Mouse (Mus musculus) hindbrain, embryonic 14.5 days (tissue): ENCODE measurements around the gene Pih1d1. TPM values are rescaled to one million over a fixed set of nuclear protein-coding genes. Genes with fewer than 3 reads are reported as not detected.

Experiments
- ATAC-seq: fragments of 200-750 bp; cut with Nextera tagmentation; 2 replicates; pipeline ENCODE4 v1.8.0; 2017; ENCODE audit warnings: moderate number of reproducible peaks, mild to moderate bottlenecking, moderate TSS enrichment, moderate library complexity; ENCODE audit not compliant: low FRiP score
- DNase-seq: peaks from one replicate; pipeline ENCODE4 v3.0.0-alpha.2; 2015; ENCODE audit warnings: low spot score
- H3K27ac ChIP-seq: fragments of 300-500 bp; sonication (generic); 2 replicates; pipeline ENCODE4 v1.5.1; 2014; ENCODE audit warnings: mild to moderate bottlenecking, moderate library complexity
- H3K27me3 ChIP-seq: fragments of 300-500 bp; sonication (generic); 2 replicates; pipeline ENCODE4 v1.6.1; 2014; ENCODE audit warnings: mild to moderate bottlenecking, low read length, mixed read lengths; ENCODE audit not compliant: control insufficient read depth, insufficient read depth
- H3K36me3 ChIP-seq: fragments of 300-500 bp; sonication (generic); replicated peaks from 2 replicates; pipeline ENCODE4 v1.6.1; 2014; ENCODE audit not compliant: control insufficient read depth, insufficient read depth
- H3K4me1 ChIP-seq: fragments of 300-500 bp; sonication (generic); replicated peaks from 2 replicates; pipeline ENCODE4 v1.6.1; 2014; ENCODE audit warnings: antibody characterized with exemption, low read length, mixed read lengths; ENCODE audit not compliant: control insufficient read depth, insufficient read depth
- H3K4me2 ChIP-seq: fragments of 300-500 bp; sonication (generic); replicated peaks from 2 replicates; pipeline ENCODE4 v1.6.1; 2014; ENCODE audit warnings: mild to moderate bottlenecking, moderate library complexity
- H3K4me3 ChIP-seq: fragments of 300-500 bp; sonication (generic); replicated peaks from 2 replicates; pipeline ENCODE4 v1.5.1; 2014; ENCODE audit warnings: mild to moderate bottlenecking, low read length
- H3K9ac ChIP-seq: fragments of 300-500 bp; sonication (generic); 2 replicates; pipeline ENCODE4 v1.6.1; 2014
- H3K9me3 ChIP-seq: fragments of 300-500 bp; sonication (generic); 2 replicates; pipeline ENCODE4 v1.6.1; 2016; ENCODE audit warnings: low read length; ENCODE audit not compliant: control insufficient read depth
- WGBS: fragments of 180-500 bp; shearing (Covaris S2); extraction: QIAGEN DNeasy Blood & Tissue Kit; methylation state at CpG from one replicate; pipeline ENCODE4 v1.1.7; 2014; 5-methylcytosine and 5-hydroxymethylcytosine counted together
- polyA plus RNA-seq: library from polyadenylated mRNA; unstranded; fragments of >200 nt; fragmentation: Nextera tagmentation; extraction: Ambion mirVana; gene quantifications from 2 replicates; pipeline ENCODE4 v1.2.1, GENCODE M21; 2014

Pih1d1 gene
- polyA plus RNA-seq, 1 experiment from 2014 or later, result 93.5 TPM

DNA sequence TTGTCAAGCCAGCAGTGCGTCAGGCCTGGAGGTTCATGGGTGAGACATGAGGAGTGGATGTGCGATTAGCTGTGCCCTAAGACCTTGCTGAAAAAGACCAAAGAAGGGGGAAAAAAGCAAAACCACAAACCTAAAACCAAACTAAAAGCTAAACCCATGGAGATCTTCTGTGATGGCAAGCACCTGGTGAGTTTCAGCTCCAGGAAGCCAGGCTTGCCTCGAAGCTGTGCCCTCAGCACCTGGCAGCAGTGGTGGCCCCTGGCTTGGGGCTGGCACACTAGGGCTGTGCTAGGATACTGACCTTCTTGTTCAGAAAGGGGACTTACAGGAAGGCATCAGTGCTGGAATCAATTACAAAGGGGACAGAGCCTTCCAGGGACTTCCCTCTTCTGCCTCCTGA, 12.8 kb upstream of the Pih1d1 start:
- 91% methylated on average over 3 of the region's 3 CpGs for WGBS

DNA sequence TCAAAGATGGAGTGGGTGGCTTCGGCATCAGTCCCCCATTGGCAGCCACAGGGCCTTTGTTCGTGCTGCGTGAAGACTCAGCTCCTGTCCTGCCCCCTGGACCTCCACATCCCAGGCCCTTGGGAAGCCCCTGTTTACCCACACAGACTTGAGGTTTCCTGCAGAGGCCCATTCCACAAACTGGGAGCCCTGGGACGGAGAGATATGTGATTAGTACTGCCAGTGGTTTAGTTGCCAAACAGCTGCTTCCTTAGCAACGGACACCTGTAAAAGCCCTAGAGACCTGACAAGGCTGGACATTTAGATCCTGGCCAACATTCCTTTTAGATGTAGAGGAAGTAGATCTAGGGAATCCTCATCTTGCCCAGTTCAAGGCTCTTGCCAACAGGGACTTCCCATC, 12.2 kb upstream of the Pih1d1 start:
- WGBS, result 88% methylated on average over 5 of the region's 5 CpGs
- Histone ChIP-seq H3K4me1 (no peaks in the 10 kb centered on the region), H3K9me3 (no peaks in the 10 kb centered on the region), H3K27me3 (no peaks in the 10 kb centered on the region), H3K4me2 (no peak overlapping the region), H3K36me3 (peaks cover 6% of the 10 kb centered on the region; the same call in 1 of the 2 replicates), H3K27ac (no peak overlapping the region), H3K9ac (no peak overlapping the region), H3K4me3 (no peak overlapping the region)
- ATAC-seq (no peak), DNase-seq (no peak)

More for the DNA sequence above, 12.8 kb upstream of the Pih1d1 start:
- DNase-seq (no peak), ATAC-seq (no peak)
- Histone ChIP-seq H3K4me3 (no peak overlapping the region), H3K4me1 (no peaks in the 10 kb centered on the region), H3K27me3 (no peaks in the 10 kb centered on the region), H3K9ac (no peak overlapping the region), H3K27ac (no peak overlapping the region), H3K36me3 (peaks cover 6% of the 10 kb centered on the region; the same call in 1 of the 2 replicates), H3K9me3 (no peaks in the 10 kb centered on the region), H3K4me2 (no peak overlapping the region)

DNA sequence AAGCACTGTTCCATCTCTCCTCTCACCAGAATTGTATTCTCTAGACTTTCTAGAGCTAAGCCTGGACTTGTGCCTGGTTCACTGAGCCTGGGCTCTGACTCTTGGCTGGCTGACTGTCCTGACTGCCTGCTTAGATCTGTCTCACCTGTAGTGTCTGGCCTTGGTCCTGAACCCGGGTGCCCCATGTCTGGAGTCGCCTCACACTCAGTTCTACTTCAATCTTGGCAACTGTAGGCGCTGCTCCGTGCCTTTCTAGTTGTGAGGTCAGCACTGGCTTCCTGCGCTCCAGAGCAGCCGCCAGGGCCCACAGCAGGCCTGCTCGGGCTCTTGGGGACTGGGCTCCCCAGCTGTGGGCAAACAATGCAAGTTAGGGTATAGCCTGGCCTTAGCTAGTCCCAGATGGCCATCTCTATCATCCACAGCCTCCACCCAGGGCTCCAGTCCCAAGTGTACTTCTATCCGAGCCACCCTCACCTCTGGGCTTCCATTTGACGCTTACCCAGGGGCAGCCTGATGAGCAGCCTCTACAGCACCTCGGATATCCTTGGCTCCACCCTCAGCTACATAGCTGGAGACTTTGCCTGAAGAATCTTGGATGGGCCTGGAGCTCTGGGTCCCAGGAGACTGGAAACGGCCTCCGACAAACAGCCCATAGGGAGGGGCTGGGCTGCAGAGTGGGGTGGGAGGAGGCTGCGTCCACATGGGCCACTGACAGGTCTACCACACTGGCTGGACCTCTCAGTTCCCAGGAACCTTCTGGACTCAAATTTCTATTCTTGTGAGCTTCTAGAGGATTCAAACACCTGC, 9.5 kb upstream of the Pih1d1 start:
- H3K36me3 ChIP-seq, result peaks cover 12% of the 10 kb centered on the region; the same call in 1 of the 2 replicates
- H3K9me3 ChIP-seq, result no peaks in the 10 kb centered on the region
- no peaks in the 10 kb centered on the region for H3K27me3 ChIP-seq
- H3K27ac ChIP-seq, result no peak overlapping the region
- no peak overlapping the region for H3K4me2 ChIP-seq
- ATAC-seq, result no peak
- H3K9ac ChIP-seq, result no peak overlapping the region
- H3K4me3 ChIP-seq, result no peak overlapping the region
- no peak for DNase-seq
- no peaks in the 10 kb centered on the region for H3K4me1 ChIP-seq
- WGBS, result 89% methylated on average over 13 of the region's 13 CpGs

DNA sequence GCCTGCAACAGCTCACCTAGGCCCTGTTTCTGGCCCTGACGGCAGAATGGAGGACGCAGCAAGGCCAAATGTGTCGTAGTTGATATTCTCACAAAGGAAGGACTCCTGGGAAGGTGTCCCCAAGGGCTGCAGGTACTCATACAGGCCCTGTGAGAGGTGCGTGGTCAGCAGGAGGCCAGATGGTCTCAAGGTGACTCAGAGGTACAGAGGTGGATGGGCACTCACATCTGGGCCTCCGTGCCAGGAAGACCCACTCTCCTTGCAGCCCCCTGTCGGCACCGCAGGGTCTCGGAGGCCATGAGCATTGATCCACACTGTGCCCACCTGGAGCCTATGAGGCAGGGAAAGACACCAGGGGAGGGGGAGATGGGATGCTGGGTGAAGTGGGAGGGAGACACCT, 8.6 kb upstream of the Pih1d1 start:
- Histone ChIP-seq H3K4me2 (no peak overlapping the region), H3K36me3 (peaks cover 12% of the 10 kb centered on the region; the same call in 1 of the 2 replicates), H3K4me3 (no peak overlapping the region), H3K9me3 (no peaks in the 10 kb centered on the region), H3K27ac (no peak overlapping the region), H3K27me3 (no peaks in the 10 kb centered on the region), H3K9ac (no peak overlapping the region), H3K4me1 (no peaks in the 10 kb centered on the region)
- ATAC-seq, result no peak
- 96% methylated on average over 8 of the region's 8 CpGs for WGBS
- no peak for DNase-seq

DNA sequence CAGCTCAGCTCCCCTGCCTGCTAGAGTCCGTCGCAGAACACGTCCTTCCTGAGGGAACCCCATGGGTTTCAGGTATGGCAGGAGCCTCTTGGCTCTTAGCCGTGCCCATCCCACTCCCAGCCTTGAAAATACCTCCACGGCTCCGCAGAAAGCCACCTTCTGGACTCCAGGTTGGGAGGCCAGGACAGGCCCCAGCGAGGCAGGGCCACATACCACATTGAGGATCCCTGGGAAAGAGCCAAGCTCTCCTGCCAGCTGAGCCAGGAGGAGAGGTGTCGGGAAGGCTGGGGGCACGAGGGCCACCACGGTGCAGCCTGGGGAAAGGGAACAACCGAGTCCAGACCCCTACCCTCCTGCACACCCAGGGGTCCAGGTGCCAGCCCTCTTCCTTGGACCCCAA, 6.8 kb upstream of the Pih1d1 start:
- Histone ChIP-seq H3K9ac (no peak overlapping the region), H3K4me1 (no peaks in the 10 kb centered on the region), H3K27ac (no peak overlapping the region), H3K36me3 (peaks cover 11% of the 10 kb centered on the region; the same call in 1 of the 2 replicates), H3K4me2 (no peak overlapping the region), H3K27me3 (no peaks in the 10 kb centered on the region), H3K9me3 (no peaks in the 10 kb centered on the region), H3K4me3 (no peak overlapping the region)
- ATAC-seq (no peak), DNase-seq (no peak)
- 94% methylated on average over 11 of the region's 11 CpGs for WGBS

DNA sequence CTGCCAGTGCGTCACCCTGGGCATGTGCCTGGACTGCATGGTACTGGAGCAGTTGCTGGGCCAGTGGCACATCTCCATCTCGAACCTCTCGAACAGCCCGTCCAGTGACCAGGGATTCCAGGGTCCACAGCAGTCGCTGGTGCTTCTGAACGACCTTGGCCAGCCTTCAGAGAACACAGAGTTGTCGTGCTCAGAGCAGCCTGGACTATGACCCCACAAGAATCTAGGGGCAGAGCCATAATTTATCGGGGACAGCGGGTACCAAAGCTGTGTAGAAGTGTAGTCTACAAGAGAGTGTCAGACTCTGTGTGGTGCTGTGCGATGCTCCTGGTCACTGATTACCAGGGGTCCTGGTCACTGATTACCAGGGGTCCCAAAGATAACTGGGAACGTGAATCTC, 6.2 kb upstream of the Pih1d1 start:
- ATAC-seq (no peak), DNase-seq (no peak)
- Histone ChIP-seq H3K27ac (no peak overlapping the region), H3K4me3 (no peak overlapping the region), H3K27me3 (no peaks in the 10 kb centered on the region), H3K36me3 (0 out of 2 replicates have a peak, but pooled peaks cover 6% of the 10 kb centered on the region), H3K4me1 (no peaks in the 10 kb centered on the region), H3K9me3 (no peaks in the 10 kb centered on the region), H3K9ac (no peak overlapping the region), H3K4me2 (no peak overlapping the region)
- WGBS, result 86% methylated on average over 11 of the region's 11 CpGs

DNA sequence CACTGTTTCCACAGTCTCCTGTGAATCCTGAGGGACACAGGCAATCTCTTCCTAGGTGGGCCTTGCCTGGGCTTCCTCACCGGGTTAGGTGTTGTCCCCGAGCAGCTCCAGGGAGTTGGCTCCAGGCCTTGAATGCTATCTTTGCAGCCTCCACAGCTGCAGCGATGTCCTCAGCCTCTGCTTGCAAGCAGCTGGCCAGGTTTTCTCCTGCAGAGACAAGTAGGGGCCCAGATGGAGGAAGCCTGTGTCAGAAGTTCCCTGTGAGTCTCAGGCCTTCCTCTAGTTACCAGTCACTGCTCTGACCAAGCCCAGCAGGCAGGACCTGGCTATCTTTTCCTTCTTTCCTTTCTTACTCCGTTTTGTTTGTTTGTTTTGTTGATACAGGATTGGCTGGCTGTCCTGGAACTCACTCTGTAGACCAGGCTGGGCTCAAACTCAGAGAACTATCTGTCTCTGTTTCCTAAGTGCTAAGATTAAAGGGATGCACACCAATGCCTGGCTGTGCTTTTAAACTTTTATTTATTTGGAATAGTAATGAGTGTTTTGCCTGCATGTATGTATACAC, 5.5 kb upstream of the Pih1d1 start:
- Histone ChIP-seq H3K27me3 (no peaks in the 10 kb centered on the region), H3K36me3 (0 out of 2 replicates have a peak, but pooled peaks cover 6% of the 10 kb centered on the region), H3K9me3 (no peaks in the 10 kb centered on the region), H3K4me3 (no peak overlapping the region), H3K27ac (no peak overlapping the region), H3K9ac (no peak overlapping the region), H3K4me1 (0 out of 2 replicates have a peak, but pooled peaks cover 3% of the 10 kb centered on the region), H3K4me2 (no peak overlapping the region)
- no peak for ATAC-seq
- DNase-seq, result no peak
- WGBS, result 65% methylated on average over 4 of the region's 4 CpGs

DNA sequence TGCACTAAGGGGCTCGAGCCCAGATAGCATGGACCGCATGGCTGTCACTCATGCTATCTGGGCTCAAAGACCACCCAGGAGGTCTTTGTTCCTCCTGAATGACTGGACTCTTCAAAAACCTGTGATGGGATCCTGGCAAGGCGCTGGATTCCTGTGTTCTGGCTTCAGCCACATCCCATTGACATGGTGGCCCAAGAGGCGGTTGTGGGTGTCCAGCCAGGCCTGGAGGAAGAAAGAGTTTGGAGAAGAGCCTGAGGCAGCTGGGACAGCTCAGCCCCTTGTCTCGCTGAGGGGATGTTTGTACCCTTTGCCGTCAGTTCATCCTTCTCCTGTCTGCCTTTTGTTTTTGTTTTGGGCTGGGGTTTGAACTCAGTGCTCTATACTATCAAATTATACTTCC, 4.6 kb upstream of the Pih1d1 start:
- H3K4me1 ChIP-seq, result 0 out of 2 replicates have a peak, but pooled peaks cover 5% of the 10 kb centered on the region
- no peak overlapping the region for H3K9ac ChIP-seq
- 0 out of 2 replicates have a peak, but pooled peaks cover 6% of the 10 kb centered on the region for H3K36me3 ChIP-seq
- H3K9me3 ChIP-seq, result no peaks in the 10 kb centered on the region
- no peak for DNase-seq
- 28% methylated on average over 6 of the region's 6 CpGs for WGBS
- no peak for ATAC-seq
- H3K4me2 ChIP-seq, result no peak overlapping the region
- H3K4me3 ChIP-seq, result no peak overlapping the region
- no peaks in the 10 kb centered on the region for H3K27me3 ChIP-seq
- no peak overlapping the region for H3K27ac ChIP-seq

DNA sequence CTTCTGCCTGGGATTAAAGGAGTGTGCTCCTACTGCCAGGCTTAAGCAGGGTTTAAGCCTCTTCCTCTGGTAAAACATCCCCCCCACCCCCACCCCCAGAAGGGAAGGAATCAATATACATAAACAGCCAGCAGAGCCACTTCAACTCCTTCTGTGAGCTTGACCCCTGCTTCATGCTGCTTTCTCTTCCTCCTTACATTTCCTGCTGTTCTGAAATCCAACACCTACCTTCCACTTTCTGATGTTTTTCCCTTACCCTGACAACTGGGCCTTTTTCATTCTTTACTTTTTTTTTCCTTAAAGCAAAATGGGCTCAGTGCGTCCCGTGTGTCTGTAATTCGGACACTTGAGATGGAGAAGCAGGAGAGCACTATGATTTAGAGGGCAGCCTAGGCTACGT, 3.8 kb upstream of the Pih1d1 start:
- Histone ChIP-seq H3K9ac (no peak overlapping the region), H3K4me1 (peaks cover 11% of the 10 kb centered on the region), H3K4me3 (no peak overlapping the region), H3K27ac (no peak overlapping the region), H3K4me2 (no peak overlapping the region), H3K27me3 (no peaks in the 10 kb centered on the region), H3K36me3 (0 out of 2 replicates have a peak, but pooled peaks cover 6% of the 10 kb centered on the region), H3K9me3 (no peaks in the 10 kb centered on the region)
- ATAC-seq (no peak), DNase-seq (no peak)
- 75% methylated on average over 4 of the region's 4 CpGs for WGBS
